Mouse (Mus musculus) C2C12 (cell line): ENCODE results near the gene Pex19. TPM values are rescaled to one million over a fixed set of nuclear protein-coding genes. Genes with fewer than 3 reads are reported as not detected.

Source experiments
- H3K27me3 ChIP-seq: one replicate; pipeline ENCODE4 v1.6.1; 2011; ENCODE audit not compliant: control insufficient read depth, insufficient read depth, insufficient read length
- H3K36me3 ChIP-seq: one replicate; pipeline ENCODE4 v1.6.1; 2011; ENCODE audit not compliant: control insufficient read depth, insufficient read depth
- H3K4me3 ChIP-seq: one replicate; pipeline ENCODE4 v1.5.1; 2011; ENCODE audit warnings: mild to moderate bottlenecking, control low read depth; ENCODE audit not compliant: poor library complexity, insufficient read depth, severe bottlenecking
- H3K79me2 ChIP-seq: one replicate; pipeline ENCODE4 v1.6.1; 2011; ENCODE audit not compliant: control insufficient read depth, insufficient read depth
- H3K79me3 ChIP-seq: one replicate; pipeline ENCODE4 v1.6.1; 2011; ENCODE audit warnings: low read depth, control low read depth
- H3ac ChIP-seq: one replicate; pipeline ENCODE3; 2011; ENCODE audit warnings: low read depth; ENCODE audit not compliant: control insufficient read depth, insufficient read length
- CEBPB ChIP-seq: IDR thresholded peaks from one replicate; pipeline ENCODE4 v1.6.1; 2011; ENCODE audit warnings: low read depth, mild to moderate bottlenecking, control low read depth, moderate library complexity
- CTCF ChIP-seq: IDR thresholded peaks from one replicate; pipeline ENCODE4 v1.5.1; 2011; ENCODE audit not compliant: control insufficient read depth, insufficient read depth, insufficient read length
- FOSL1 ChIP-seq: IDR thresholded peaks from one replicate; pipeline ENCODE4 v1.8.0; 2011; ENCODE audit warnings: mild to moderate bottlenecking, low read length; ENCODE audit not compliant: poor library complexity, insufficient read depth, severe bottlenecking
- MAX ChIP-seq: IDR thresholded peaks from one replicate; pipeline ENCODE4 v1.6.1; 2011; ENCODE audit warnings: mild to moderate bottlenecking, control low read depth
- MYOD1 ChIP-seq: IDR thresholded peaks from one replicate; pipeline ENCODE4 v1.6.1; 2011; ENCODE audit warnings: low read depth; ENCODE audit not compliant: control insufficient read depth, insufficient read length
- MYOG ChIP-seq: IDR thresholded peaks from one replicate; pipeline ENCODE4 v1.6.1; 2011; ENCODE audit not compliant: control insufficient read depth, insufficient read length; ENCODE audit errors: extremely low read depth
- USF1 ChIP-seq: IDR thresholded peaks from one replicate; pipeline ENCODE4 v1.6.1; 2011; ENCODE audit warnings: low read depth, mild to moderate bottlenecking, control low read depth, moderate library complexity
- polyA plus RNA-seq: library from polyadenylated mRNA; unstranded; fragments of >200 nt; fragmentation: generic; extraction: Trizol; gene quantifications from one replicate; pipeline ENCODE4 v1.2.1, GENCODE M21; 2012; ENCODE audit warnings: missing spikeins

The Pex19 gene
- polyA plus RNA-seq, 1 experiment, result 79.6 TPM

- H3K79me3 ChIP-seq, result no peaks in the 10 kb centered on the region
- peaks cover 63% of the 10 kb centered on the region for H3K36me3 ChIP-seq
- TF ChIP-seq CTCF (no peak), CEBPB (no peak), USF1 (no peak), MYOG (no peak), FOSL1 (no peak), MAX (no peak), MYOD1 (no peak)
- no peak overlapping the region for H3ac ChIP-seq
- H3K27me3 ChIP-seq, result no peaks in the 10 kb centered on the region
- H3K79me2 ChIP-seq, result no peaks in the 10 kb centered on the region
- no peak overlapping the region for H3K4me3 ChIP-seq
These were observed 51.2 kb downstream of the Pex19 start for GRCm38 (mm10) chr1:172177791-172178190.

- Histone ChIP-seq H3K36me3 (peaks cover 56% of the 10 kb centered on the region), H3K27me3 (no peaks in the 10 kb centered on the region), H3K79me2 (no peaks in the 10 kb centered on the region), H3ac (no peak overlapping the region), H3K4me3 (no peak overlapping the region), H3K79me3 (no peaks in the 10 kb centered on the region)
- no peak for TF ChIP-seq FOSL1
- no peak for TF ChIP-seq CTCF
- no peak for TF ChIP-seq CEBPB
- TF ChIP-seq MYOG, result no peak
- no peak for TF ChIP-seq MYOD1
- no peak for TF ChIP-seq MAX
- TF ChIP-seq USF1, result no peak
These were observed 52.5 kb downstream of the Pex19 start for GRCm38 (mm10) chr1:172179102-172179501.

GRCm38 (mm10) chr1:172180881-172181280 lies 54.3 kb downstream of the Pex19 start:
- H3K4me3 ChIP-seq, result no peak overlapping the region
- H3ac ChIP-seq, result no peak overlapping the region
- H3K36me3 ChIP-seq, result peaks cover 51% of the 10 kb centered on the region
- no peak for TF ChIP-seq MYOG
- TF ChIP-seq MAX, result no peak
- TF ChIP-seq USF1, result no peak
- no peak for TF ChIP-seq CTCF
- no peak for TF ChIP-seq FOSL1
- TF ChIP-seq CEBPB, result no peak
- no peak for TF ChIP-seq MYOD1
- H3K27me3 ChIP-seq, result no peaks in the 10 kb centered on the region
- H3K79me3 ChIP-seq, result no peaks in the 10 kb centered on the region
- H3K79me2 ChIP-seq, result no peaks in the 10 kb centered on the region

- no peak for TF ChIP-seq FOSL1
- no peak for TF ChIP-seq USF1
- TF ChIP-seq MAX, result no peak
- no peak for TF ChIP-seq MYOD1
- no peak for TF ChIP-seq MYOG
- no peak for TF ChIP-seq CTCF
- no peak for TF ChIP-seq CEBPB
- Histone ChIP-seq H3K36me3 (peaks cover 59% of the 10 kb centered on the region), H3K4me3 (no peak overlapping the region), H3K79me2 (no peaks in the 10 kb centered on the region), H3K27me3 (no peaks in the 10 kb centered on the region), H3K79me3 (no peaks in the 10 kb centered on the region), H3ac (no peak overlapping the region)
These were observed 55.2 kb downstream of the Pex19 start for GRCm38 (mm10) chr1:172181777-172182176.

GRCm38 (mm10) chr1:172183056-172183455 lies 56.5 kb downstream of the Pex19 start:
- Histone ChIP-seq H3K36me3 (peaks cover 65% of the 10 kb centered on the region), H3ac (no peak overlapping the region), H3K79me3 (no peaks in the 10 kb centered on the region), H3K4me3 (no peak overlapping the region), H3K79me2 (no peaks in the 10 kb centered on the region), H3K27me3 (no peaks in the 10 kb centered on the region)
- TF ChIP-seq FOSL1, result no peak
- TF ChIP-seq MYOG, result no peak
- no peak for TF ChIP-seq CEBPB
- TF ChIP-seq USF1, result no peak
- TF ChIP-seq MAX, result no peak
- no peak for TF ChIP-seq CTCF
- no peak for TF ChIP-seq MYOD1

GRCm38 (mm10) chr1:172183915-172184314 lies 57.4 kb downstream of the Pex19 start:
- no peak overlapping the region for H3ac ChIP-seq
- TF ChIP-seq CEBPB, result no peak
- no peaks in the 10 kb centered on the region for H3K79me3 ChIP-seq
- no peak overlapping the region for H3K4me3 ChIP-seq
- peaks cover 70% of the 10 kb centered on the region for H3K36me3 ChIP-seq
- H3K27me3 ChIP-seq, result no peaks in the 10 kb centered on the region
- H3K79me2 ChIP-seq, result no peaks in the 10 kb centered on the region

Other genes with a start within 250 kb of the Pex19 start
- gene Gm10521, start 231.1 kb upstream of the Pex19 start, polyA plus RNA-seq, result not detected
- not detected for gene Slamf6, start 209.2 kb upstream of the Pex19 start, polyA plus RNA-seq
- gene Vangl2, start 98.3 kb upstream of the Pex19 start, polyA plus RNA-seq, result 5.7 TPM
- gene Nhlh1, start 69.2 kb upstream of the Pex19 start, polyA plus RNA-seq, result not detected
- gene Copa, start 44.2 kb upstream of the Pex19 start, polyA plus RNA-seq, result 113 TPM
- 40.8 TPM for gene Ncstn, start 44.0 kb upstream of the Pex19 start, polyA plus RNA-seq
- 37.6 TPM for gene Dcaf8, start 21.3 kb downstream of the Pex19 start, polyA plus RNA-seq
- 125 TPM for gene Pea15a, start 80.0 kb downstream of the Pex19 start, polyA plus RNA-seq
- gene Casq1, start 93.1 kb downstream of the Pex19 start, polyA plus RNA-seq, result 0.12 TPM
- not detected for gene Atp1a4, start 131.7 kb downstream of the Pex19 start, polyA plus RNA-seq
- gene Igsf8, start 134.9 kb downstream of the Pex19 start, polyA plus RNA-seq, result 95.3 TPM
- gene Atp1a2, start 171.3 kb downstream of the Pex19 start, polyA plus RNA-seq, result 0.76 TPM
- 0.06 TPM for gene Kcnj9, start 202.6 kb downstream of the Pex19 start, polyA plus RNA-seq
- not detected for gene Kcnj10, start 214.5 kb downstream of the Pex19 start, polyA plus RNA-seq
- 3.8 TPM for gene Pigm, start 249.8 kb downstream of the Pex19 start, polyA plus RNA-seq